Mouse (Mus musculus): ENCODE data around the gene Gm26602. TPM values are rescaled to one million over a fixed set of nuclear protein-coding genes. Genes with fewer than 3 reads are reported as not detected.

The Gm26602 gene
- polyA plus RNA-seq, 1 experiment from 2014 or later = 8.9 TPM

DNA sequence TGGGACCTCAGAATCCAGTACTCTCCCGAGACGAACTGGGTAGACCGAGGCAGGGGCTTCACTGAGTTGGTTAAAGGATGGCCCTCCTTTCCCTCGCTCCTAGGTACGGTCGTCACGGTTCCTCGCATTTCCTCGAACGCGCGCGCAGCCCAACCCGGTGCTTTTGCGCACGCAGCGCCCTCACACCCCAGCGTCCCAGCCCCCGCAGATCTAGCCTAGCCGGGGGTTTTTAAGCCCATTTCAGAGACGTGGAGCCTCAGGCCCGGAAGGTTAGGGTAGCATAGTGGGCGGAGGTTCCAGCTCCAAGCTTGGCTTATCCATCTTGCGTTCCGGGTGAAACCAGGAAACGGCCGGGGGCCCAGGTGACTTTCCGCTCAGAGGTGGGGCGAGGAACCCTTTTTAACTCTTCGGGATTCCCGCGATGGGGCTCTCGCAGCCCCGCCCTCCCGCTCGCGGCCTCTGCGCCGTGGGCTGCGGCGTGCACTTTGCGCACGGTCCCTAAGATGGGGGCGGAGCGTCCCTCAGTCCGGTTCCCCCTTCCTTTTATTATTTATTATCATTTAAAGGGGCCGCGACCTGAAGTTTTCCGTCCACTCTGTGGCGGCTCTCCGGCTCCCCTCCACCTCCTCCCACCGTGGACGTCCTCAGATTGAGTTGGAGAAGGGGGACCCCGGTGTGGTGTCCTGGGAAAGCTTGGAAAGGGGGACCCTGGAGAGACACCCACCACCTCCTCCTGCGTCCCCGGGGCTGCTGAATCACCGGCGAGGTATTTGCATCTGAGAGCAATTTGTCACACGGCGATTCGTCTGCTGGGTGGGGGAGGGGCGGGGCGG lies 16.1 kb downstream of the Gm26602 start, which contains the start of gene Arid3a:
Gene Arid3a, plus strand, starts transcription at position 553 of the 833 bp plus-strand sequence.
- peak within 1 kb of the TSS; percentile 87 for H3K9ac ChIP-seq (ENCODE audit: low read length)
- peak within 1 kb of the TSS; percentile 88 for H3K27ac ChIP-seq (replicated peaks)
- WGBS = under 1% methylated on average over 62 of the region's 63 CpGs
- no peaks in the 10 kb centered on the region for H3K9me3 ChIP-seq (ENCODE audit: control insufficient read depth, low read length)
- H3K4me3 ChIP-seq (ENCODE audit: low read depth, low read length) = peak within 1 kb of the TSS; percentile 96
- ATAC-seq (ENCODE audit: low FRiP score, low TSS enrichment) (peak; percentile 85), DNase-seq (ENCODE audit: low spot score) (peak; percentile 96)
- TF ChIP-seq EP300 (optimal IDR thresholded peaks at IDR 0.05) (peak; percentile 85), CTCF (IDR thresholded peaks at IDR 0.05; ENCODE audit: low read depth) (no peak; the same call in 1 of the 2 replicates)
- peaks cover under 1% of the 10 kb centered on the region; the same call in 1 of the 2 replicates for H3K36me3 ChIP-seq (ENCODE audit: control insufficient read depth, insufficient read depth, low read length)
- H3K4me1 ChIP-seq (replicated peaks; ENCODE audit: control insufficient read depth, insufficient read depth) = 0 out of 2 replicates have a peak, but pooled peaks cover 5% of the 10 kb centered on the region
- peak within 1 kb of the TSS; percentile 88 for H3K4me2 ChIP-seq (replicated peaks; ENCODE audit: low read depth)
- no peaks in the 10 kb centered on the region for H3K27me3 ChIP-seq (ENCODE audit: control insufficient read depth, insufficient read depth, low read length)

DNA sequence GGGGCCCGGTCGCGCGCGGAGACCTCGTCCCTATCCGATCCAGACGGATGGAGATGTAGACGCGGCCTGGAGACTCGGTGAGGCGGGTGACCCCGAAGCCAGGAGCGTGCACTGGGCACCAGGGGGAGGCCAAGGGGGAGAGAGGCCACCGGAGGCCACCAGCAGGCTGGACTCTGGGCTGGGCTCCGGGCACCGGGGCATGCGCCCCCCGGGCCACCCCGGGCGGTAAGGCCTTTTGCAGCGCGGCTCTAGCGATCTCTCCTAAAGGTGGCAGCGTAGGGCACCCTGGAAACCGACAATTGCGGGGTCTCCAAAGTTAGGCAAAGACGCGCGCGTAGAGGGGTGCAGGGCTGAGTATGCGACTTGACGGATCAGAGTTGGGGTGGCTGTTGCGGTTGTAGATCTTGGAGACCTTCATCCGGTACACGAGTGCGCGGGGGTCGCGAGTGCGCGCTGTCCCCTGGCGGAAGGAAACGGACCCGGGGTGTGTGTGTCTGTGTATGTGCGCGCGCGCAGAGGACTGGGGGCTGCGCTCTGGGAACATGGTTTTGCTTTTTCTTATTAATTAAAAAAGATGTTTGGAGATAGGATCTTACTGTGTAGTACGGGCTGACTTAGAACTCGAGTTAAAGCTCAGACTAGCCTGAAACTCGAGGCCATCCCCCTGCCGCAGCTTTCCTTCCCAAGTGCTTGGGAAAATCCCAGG lies 16.8 kb downstream of the Gm26602 start:
- H3K9me3 ChIP-seq (ENCODE audit: control insufficient read depth, low read length) = no peaks in the 10 kb centered on the region
- DNase-seq (ENCODE audit: low spot score) = peak; percentile 73
- H3K27me3 ChIP-seq (ENCODE audit: control insufficient read depth, insufficient read depth, low read length) = no peaks in the 10 kb centered on the region
- H3K27ac ChIP-seq (replicated peaks) = peak overlapping the region; percentile 88
- peak overlapping the region; percentile 87 for H3K9ac ChIP-seq (ENCODE audit: low read length)
- H3K36me3 ChIP-seq (ENCODE audit: control insufficient read depth, insufficient read depth, low read length) = peaks cover 2% of the 10 kb centered on the region; the same call in 1 of the 2 replicates
- TF ChIP-seq EP300 (optimal IDR thresholded peaks at IDR 0.05) (no peak), CTCF (IDR thresholded peaks at IDR 0.05; ENCODE audit: low read depth) (no peak; the same call in none of the 2 replicates)
- peak overlapping the region; percentile 96 for H3K4me3 ChIP-seq (ENCODE audit: low read depth, low read length)
- under 1% methylated on average over 54 of the region's 54 CpGs for WGBS
- peak overlapping the region; percentile 88 for H3K4me2 ChIP-seq (replicated peaks; ENCODE audit: low read depth)
- peaks cover 7% of the 10 kb centered on the region; the same call in 1 of the 2 replicates for H3K4me1 ChIP-seq (replicated peaks; ENCODE audit: control insufficient read depth, insufficient read depth)
- ATAC-seq (ENCODE audit: low FRiP score, low TSS enrichment) = peak; percentile 24

DNA sequence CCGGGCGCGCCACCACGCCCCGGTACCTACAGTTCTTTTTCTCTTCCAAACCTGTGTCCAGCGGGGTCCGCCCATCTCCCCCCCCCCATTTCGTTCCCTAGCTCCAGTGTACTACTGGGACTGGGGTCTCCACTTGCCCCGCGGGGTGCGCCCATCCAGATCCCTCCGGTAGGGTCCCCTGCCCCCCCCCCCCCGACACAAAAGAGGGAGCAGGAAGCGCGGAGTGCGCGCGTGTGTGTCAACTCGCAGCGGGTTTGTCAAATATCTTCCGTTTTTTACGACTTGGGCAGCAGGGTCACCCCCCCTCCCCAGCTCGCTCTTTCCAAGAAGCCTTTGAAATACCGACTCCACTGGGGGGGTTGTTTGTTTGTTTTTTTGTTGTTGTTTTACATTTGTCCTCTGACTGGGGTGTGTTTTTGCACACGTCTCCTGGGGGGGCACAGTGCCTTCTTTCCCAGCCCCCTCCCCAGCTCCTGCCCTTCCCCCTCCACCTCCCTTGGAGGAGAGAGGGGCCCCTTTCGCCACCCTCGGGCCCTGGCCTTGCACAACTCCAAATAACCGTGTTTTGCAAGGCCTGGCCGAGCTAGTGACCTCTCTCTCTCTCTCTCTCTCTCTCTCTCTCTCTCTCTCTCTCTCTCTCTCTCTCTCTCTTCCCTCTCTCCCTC lies 17.5 kb downstream of the Gm26602 start:
- no peak for TF ChIP-seq CTCF (IDR thresholded peaks at IDR 0.05; ENCODE audit: low read depth)
- TF ChIP-seq EP300 (optimal IDR thresholded peaks at IDR 0.05) = no peak
- ATAC-seq (ENCODE audit: low FRiP score, low TSS enrichment) (no peak), DNase-seq (ENCODE audit: low spot score) (peak; percentile 53)
- peaks cover 11% of the 10 kb centered on the region for H3K4me1 ChIP-seq (replicated peaks; ENCODE audit: control insufficient read depth, insufficient read depth)
- WGBS = 1% methylated on average over 26 of the region's 29 CpGs
- peak overlapping the region; percentile 96 for H3K4me3 ChIP-seq (ENCODE audit: low read depth, low read length)
- H3K9ac ChIP-seq (ENCODE audit: low read length) = peak overlapping the region; percentile 87
- peaks cover 2% of the 10 kb centered on the region; the same call in 1 of the 2 replicates for H3K36me3 ChIP-seq (ENCODE audit: control insufficient read depth, insufficient read depth, low read length)
- no peaks in the 10 kb centered on the region for H3K9me3 ChIP-seq (ENCODE audit: control insufficient read depth, low read length)
- H3K27me3 ChIP-seq (ENCODE audit: control insufficient read depth, insufficient read depth, low read length) = no peaks in the 10 kb centered on the region
- peak overlapping the region; percentile 88 for H3K4me2 ChIP-seq (replicated peaks; ENCODE audit: low read depth)
- H3K27ac ChIP-seq (replicated peaks) = peak overlapping the region; percentile 88

DNA sequence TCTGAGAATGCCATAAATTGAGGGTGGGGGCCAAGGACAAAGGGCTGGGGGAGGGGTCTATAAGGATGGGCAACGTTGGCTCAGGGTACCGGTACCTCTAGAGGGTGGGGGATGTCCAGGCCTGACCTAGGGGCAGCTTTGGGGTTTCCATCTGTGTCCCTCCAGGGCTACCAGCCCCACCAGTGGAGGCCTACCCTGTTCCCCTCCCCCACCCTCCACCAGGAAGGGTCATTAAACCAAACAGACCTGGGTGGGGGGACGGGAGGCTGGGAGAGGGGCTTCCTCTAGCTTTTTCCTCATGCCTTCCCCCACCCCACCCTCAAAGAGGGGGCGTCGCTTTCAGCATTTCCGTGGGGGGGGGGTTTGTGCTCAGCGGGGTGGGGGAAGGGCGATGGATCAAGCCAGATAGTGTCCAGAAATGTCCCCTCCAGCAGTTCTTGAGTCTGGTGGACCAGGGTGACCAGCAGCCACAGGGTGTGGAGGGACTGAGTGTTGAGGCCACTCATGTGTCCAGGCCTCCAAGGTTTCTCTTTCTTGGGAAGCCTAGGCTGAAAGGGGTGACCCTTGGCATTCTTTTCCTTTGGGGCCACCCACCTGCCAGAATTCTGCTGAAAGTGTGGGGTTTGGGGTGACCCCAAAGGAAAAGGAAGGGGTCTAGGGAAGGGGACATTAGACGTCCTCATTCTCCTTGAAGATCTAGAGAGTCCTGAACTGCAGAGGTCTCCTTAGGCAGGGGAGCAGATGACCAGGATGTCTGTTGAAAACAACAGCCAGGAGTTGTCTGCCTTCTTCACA lies 18.4 kb downstream of the Gm26602 start:
- peaks cover 19% of the 10 kb centered on the region for H3K4me1 ChIP-seq (replicated peaks; ENCODE audit: control insufficient read depth, insufficient read depth)
- DNase-seq (ENCODE audit: low spot score) = no peak
- 29% methylated on average over 9 of the region's 9 CpGs for WGBS
- H3K4me2 ChIP-seq (replicated peaks; ENCODE audit: low read depth) = peak overlapping the region; percentile 88
- H3K9me3 ChIP-seq (ENCODE audit: control insufficient read depth, low read length) = no peaks in the 10 kb centered on the region
- no peaks in the 10 kb centered on the region for H3K27me3 ChIP-seq (ENCODE audit: control insufficient read depth, insufficient read depth, low read length)
- ATAC-seq (ENCODE audit: low FRiP score, low TSS enrichment) = no peak
- peak overlapping the region; percentile 96; the same call in 1 of the 2 replicates for H3K4me3 ChIP-seq (ENCODE audit: low read depth, low read length)
- no peak overlapping the region for H3K9ac ChIP-seq (ENCODE audit: low read length)
- 0 out of 2 replicates have a peak overlapping the region, but pooled peaks have one; percentile 40 for H3K27ac ChIP-seq (replicated peaks)
- no peak for TF ChIP-seq EP300 (optimal IDR thresholded peaks at IDR 0.05)
- TF ChIP-seq CTCF (IDR thresholded peaks at IDR 0.05; ENCODE audit: low read depth) = no peak
- H3K36me3 ChIP-seq (ENCODE audit: control insufficient read depth, insufficient read depth, low read length) = peaks cover 2% of the 10 kb centered on the region; the same call in 1 of the 2 replicates
